Mouse (Mus musculus) thymus, adult 2 months (tissue): ENCODE data around the gene Dync1h1.

Source experiments
- CTCF ChIP-seq: fragments of 200-500 bp; IDR thresholded peaks from 2 replicates; pipeline ENCODE4 v1.5.1; 2012; ENCODE audit warnings: mild to moderate bottlenecking, control low read depth, low read length, moderate library complexity, borderline replicate concordance; ENCODE audit not compliant: control insufficient read depth, poor library complexity, insufficient read depth; ENCODE audit errors: extremely low read depth
- POLR2A ChIP-seq: fragments of 200-500 bp; IDR thresholded peaks from 2 replicates; pipeline ENCODE4 v1.6.1; 2012; ENCODE audit warnings: mild to moderate bottlenecking, low read length, control low read depth, moderate library complexity; ENCODE audit not compliant: control insufficient read depth, poor library complexity, insufficient read depth; ENCODE audit errors: extremely low read depth

- TF ChIP-seq CTCF (peak; percentile 95), POLR2A (no peak)
Measured at GRCm38 (mm10) chr12:110703008-110703471, 101.8 kb downstream of the Dync1h1 start.
